Comparison of ENCODE assay signal across 23 mouse cellular contexts in the genomic region with DNA sequence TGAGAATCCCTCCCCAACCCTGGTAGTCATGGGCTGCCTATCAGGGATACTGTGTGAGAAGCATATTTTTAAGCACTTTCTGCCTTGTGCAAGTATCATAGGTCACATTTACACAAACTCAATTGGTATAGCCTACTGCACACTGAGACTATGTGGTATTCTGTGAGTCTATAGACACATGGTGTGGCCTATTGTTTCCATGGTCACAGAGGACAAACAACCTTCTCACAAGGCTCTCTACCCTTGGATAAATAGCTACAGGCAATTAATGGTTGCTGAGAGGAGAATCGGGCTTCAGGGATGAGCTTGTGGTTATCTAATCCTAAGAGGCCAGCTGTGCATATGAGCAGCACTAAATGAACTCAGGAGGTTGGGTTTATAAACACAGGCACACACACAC. TPM values are rescaled to one million over a fixed set of nuclear protein-coding genes. Genes with fewer than 3 reads are reported as not detected.
DNase-seq lines count a peak whose midpoint lies in the region; ATAC-seq and TF ChIP-seq lines count a peak whose summit lies in the region.
"Had no signal": no experiment of that assay in that cellular context is flagged by ENCODE, and none has a peak within 500 bp of the region (broad histone marks: within the 10 kb centered on the region; RNA-seq: fewer than 3 reads in every experiment).

No protein-coding gene starts in this region.

- no peak overlapping the region for H3K27ac ChIP-seq in liver, embryonic 16.5 days (ENCODE audit: low read length)
- H3K27ac ChIP-seq in intestine, embryonic 16.5 days (ENCODE audit: low read length), result no peak overlapping the region
- no peak overlapping the region for H3K27ac ChIP-seq in stomach, postnatal 0 days (replicated peaks)
- H3K27ac ChIP-seq: forebrain, embryonic 10.5 days; forebrain, embryonic 13.5 days; hindbrain, embryonic 12.5 days had no signal

- H3K4me2 ChIP-seq in liver, embryonic 16.5 days (ENCODE audit: low read depth, low read length), result no peak overlapping the region
- H3K4me2 ChIP-seq in intestine, embryonic 16.5 days (ENCODE audit: low read depth, low read length), result no peak overlapping the region
- no peak overlapping the region for H3K4me2 ChIP-seq in stomach, postnatal 0 days (replicated peaks; ENCODE audit: low read depth)
- H3K4me2 ChIP-seq: forebrain, embryonic 13.5 days; heart, embryonic 11.5 days; hindbrain, embryonic 12.5 days had no signal

- no peaks in the 10 kb centered on the region for H3K9me3 ChIP-seq in liver, embryonic 16.5 days (replicated peaks; ENCODE audit: control insufficient read depth, low read length)
- no peaks in the 10 kb centered on the region for H3K9me3 ChIP-seq in intestine, embryonic 16.5 days (ENCODE audit: control insufficient read depth, low read length)
- H3K9me3 ChIP-seq in stomach, postnatal 0 days (ENCODE audit: control insufficient read depth, low read length), result no peaks in the 10 kb centered on the region
- H3K9me3 ChIP-seq: forebrain, embryonic 10.5 days; forebrain, embryonic 13.5 days; hindbrain, embryonic 12.5 days had no signal

- WGBS in liver, embryonic 16.5 days (ENCODE audit: insufficient replicate concordance), result 46% methylated on average over 1 of the region's 1 CpGs
- 31% methylated on average over 1 of the region's 1 CpGs for WGBS in intestine, embryonic 16.5 days
- 45% methylated on average over 1 of the region's 1 CpGs for whole genome bisulfite sequencing in stomach, postnatal 0 days

- no peak for DNase-seq in liver
- DNase-seq in retina, postnatal 1 day, result peak; percentile 80
- peak; percentile 26 for DNase-seq in stomach, postnatal 0 days (ENCODE audit: low spot score)
- DNase-seq in gastrocnemius, postnatal 10 days, result no peak
- no peak for DNase-seq in thymus, postnatal 36 days
- no peak for DNase-seq in urinary bladder, postnatal 36 days (ENCODE audit: low spot score in 2 of 2)
- DNase-seq: adrenal gland, postnatal 10 days; adrenal gland, postnatal 36 days; cerebellum, adult 2 months; cerebellum, adult 9-11 months; cerebellum, postnatal 25 days; embryo, embryonic 11 days; gastrocnemius, postnatal 14 days; heart, adult 11 months had no signal

- no peak for TF ChIP-seq EP300 in stomach, postnatal 0 days (optimal IDR thresholded peaks at IDR 0.05)

- peak; percentile 30; the same call in 1 of the 2 replicates for ATAC-seq in liver, embryonic 16.5 days (ENCODE audit: low read depth)
- peak; percentile 59; the same call in 1 of the 2 replicates for ATAC-seq in intestine, embryonic 16.5 days
- ATAC-seq in stomach, postnatal 0 days (ENCODE audit: low FRiP score, low TSS enrichment), result peak; percentile 94
- ATAC-seq: forebrain, embryonic 13.5 days; forebrain, embryonic 16.5 days; hindbrain, embryonic 16.5 days; Patski had no signal

- no peak overlapping the region for H3K4me3 ChIP-seq in liver, embryonic 16.5 days (ENCODE audit: low read depth, low read length)
- H3K4me3 ChIP-seq in intestine, embryonic 16.5 days (ENCODE audit: low read length), result no peak overlapping the region
- H3K4me3 ChIP-seq in stomach, postnatal 0 days (ENCODE audit: low read depth, low read length), result no peak overlapping the region
- H3K4me3 ChIP-seq: forebrain, embryonic 10.5 days; forebrain, embryonic 13.5 days; hindbrain, embryonic 12.5 days had no signal

- no peak overlapping the region for H3K9ac ChIP-seq in liver, embryonic 16.5 days (ENCODE audit: low read depth, low read length)
- no peak overlapping the region for H3K9ac ChIP-seq in intestine, embryonic 16.5 days (ENCODE audit: low read depth, low read length)
- no peak overlapping the region for H3K9ac ChIP-seq in stomach, postnatal 0 days (ENCODE audit: low read length)
- H3K9ac ChIP-seq: forebrain, embryonic 13.5 days; hindbrain, embryonic 12.5 days had no signal

- no peak for TF ChIP-seq CTCF in stomach, postnatal 0 days (IDR thresholded peaks at IDR 0.05; ENCODE audit: low read depth)

- H3K36me3 ChIP-seq in liver, embryonic 16.5 days (ENCODE audit: control insufficient read depth, insufficient read depth), result no peaks in the 10 kb centered on the region
- H3K36me3 ChIP-seq in intestine, embryonic 16.5 days (ENCODE audit: control insufficient read depth, insufficient read depth, low read length), result no peaks in the 10 kb centered on the region
- no peaks in the 10 kb centered on the region for H3K36me3 ChIP-seq in stomach, postnatal 0 days (ENCODE audit: control insufficient read depth, insufficient read depth, low read length)
- H3K36me3 ChIP-seq: forebrain, embryonic 10.5 days; hindbrain, embryonic 12.5 days had no signal

- H3K4me1 ChIP-seq in liver, embryonic 16.5 days (ENCODE audit: control insufficient read depth, low read depth, low read length), result no peaks in the 10 kb centered on the region; the same call in 1 of the 2 replicates
- no peaks in the 10 kb centered on the region for H3K4me1 ChIP-seq in intestine, embryonic 16.5 days (ENCODE audit: control insufficient read depth, insufficient read depth, low read length)
- H3K4me1 ChIP-seq in stomach, postnatal 0 days (replicated peaks; ENCODE audit: control insufficient read depth, insufficient read depth), result no peaks in the 10 kb centered on the region
- H3K4me1 ChIP-seq: forebrain, embryonic 13.5 days; hindbrain, embryonic 12.5 days had no signal

- H3K27me3 ChIP-seq in liver, embryonic 16.5 days (ENCODE audit: control insufficient read depth, insufficient read depth, low read depth, low read length), result no peaks in the 10 kb centered on the region
- H3K27me3 ChIP-seq in intestine, embryonic 16.5 days (replicated peaks; ENCODE audit: control insufficient read depth, insufficient read depth, low read length), result no peaks in the 10 kb centered on the region
- no peaks in the 10 kb centered on the region for H3K27me3 ChIP-seq in stomach, postnatal 0 days (ENCODE audit: control insufficient read depth, insufficient read depth, low read length)
- H3K27me3 ChIP-seq: forebrain, embryonic 13.5 days; hindbrain, embryonic 12.5 days had no signal

RNA-seq across cellular contexts. Expression of a gene that starts 57.8 kb away (rescaled TPM):
- 0.40 and 0.58 TPM in 2 replicates for polyA plus RNA-seq in liver, embryonic 16.5 days (2015; fragmentation: Nextera tagmentation; extraction: Ambion mirVana)
- 0.18 and 0.21 TPM in 2 replicates for polyA plus RNA-seq in intestine, embryonic 16.5 days (2015; fragmentation: Nextera tagmentation; extraction: Ambion mirVana)
- 0.80 and 0.85 TPM in 2 replicates for polyA plus RNA-seq in stomach, postnatal 0 days (2015; fragmentation: Nextera tagmentation; extraction: Ambion mirVana)
- under 1 TPM; 0.65 to 0.75 TPM for total RNA-seq in gastrocnemius, postnatal 10 days (2021)

RNA-seq across cellular contexts. Expression of a gene that starts 58.1 kb away (rescaled TPM):
- 143 and 144 TPM in 2 replicates for polyA plus RNA-seq in liver, embryonic 16.5 days (2015; fragmentation: Nextera tagmentation; extraction: Ambion mirVana)
- polyA plus RNA-seq in intestine, embryonic 16.5 days (2015; fragmentation: Nextera tagmentation; extraction: Ambion mirVana), result 61.0 and 66.0 TPM in 2 replicates
- polyA plus RNA-seq in stomach, postnatal 0 days (2015; fragmentation: Nextera tagmentation; extraction: Ambion mirVana), result 330 and 353 TPM in 2 replicates
- 100 to 1,000 TPM in 1 of 2 experiments, 10 to 100 TPM in 1; 90.2 to 146 TPM for total RNA-seq in gastrocnemius, postnatal 10 days (2021)

Comparison
In these comparisons a context has a peak if more than half of its experiments do, and no peak if none do; other contexts are left out.
1. ATAC-seq: peak in every context shown above with its lines; median percentile 94 in stomach, postnatal 0 days; 59 in intestine, embryonic 16.5 days; 30 in liver, embryonic 16.5 days.
2. DNase-seq: peak in retina, postnatal 1 day (single experiment) and stomach, postnatal 0 days (single experiment); none in liver (single experiment), gastrocnemius, postnatal 10 days (single experiment), thymus, postnatal 36 days (0 of 2) and urinary bladder, postnatal 36 days (0 of 2).